Mouse (Mus musculus) kidney, adult 9 months (tissue): Measurements from ENCODE around the gene Extl1.

Experiments
- DNase-seq: peaks from one replicate; pipeline ENCODE4 v3.0.0; 2022

Extl1 gene

GRCm38 (mm10) chr4:134310656-134311055 lies 73.0 kb downstream of the Extl1 start:
- no peak for DNase-seq

- DNase-seq: peak; percentile 84
Observed at GRCm38 (mm10) chr4:134310106-134310505, 73.5 kb downstream of the Extl1 start.

- peak; percentile 73 for DNase-seq
Observed at GRCm38 (mm10) chr4:134307367-134308072, 76.1 kb downstream of the Extl1 start.

- DNase-seq: no peak
Observed at GRCm38 (mm10) chr4:134306963-134307362, 76.7 kb downstream of the Extl1 start.
